Mouse (Mus musculus): Measurements from ENCODE around the gene Khdrbs1.

DNA sequence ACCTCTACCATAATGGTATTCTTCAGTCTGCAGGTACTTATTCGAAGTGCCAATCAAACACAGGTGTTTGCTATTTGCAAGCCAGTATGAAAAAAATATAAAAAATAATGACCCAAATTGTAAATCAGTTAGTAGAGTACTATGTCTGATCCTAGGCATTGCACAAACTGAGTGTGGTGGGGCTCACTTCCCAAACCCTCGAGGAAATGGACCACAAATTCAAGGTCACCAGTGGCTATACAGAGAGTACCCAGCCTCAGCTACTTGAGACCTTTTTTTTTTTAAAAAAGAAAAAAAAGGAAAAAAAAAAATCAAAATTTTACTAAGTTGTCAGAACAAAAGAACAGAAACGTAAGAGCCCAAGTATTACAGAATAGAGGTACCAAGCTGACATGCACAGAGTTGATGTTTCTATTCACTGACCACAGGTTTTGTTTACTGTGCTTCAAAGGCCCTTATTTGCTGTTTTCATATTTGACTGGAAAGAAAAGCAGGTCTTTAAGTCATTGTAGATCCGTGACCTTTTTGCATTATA lies 2.9 kb downstream of the Khdrbs1 start:
- no peak for TF ChIP-seq EP300 (IDR thresholded peaks at IDR 0.05; ENCODE audit: low read length)
- no peak for TF ChIP-seq GABPA (IDR thresholded peaks at IDR 0.05; ENCODE audit: insufficient replicate concordance, low read depth, low read length)
- TF ChIP-seq POLR2A (IDR thresholded peaks at IDR 0.05; ENCODE audit: low read depth, low read length): no peak
- no peak for TF ChIP-seq BHLHE40 (IDR thresholded peaks at IDR 0.05; ENCODE audit: low read depth, low read length)
- TF ChIP-seq RAD21 (IDR thresholded peaks at IDR 0.05; ENCODE audit: low read depth, low read length): no peak
- no peak for TF ChIP-seq CHD2 (IDR thresholded peaks at IDR 0.05; ENCODE audit: low read length)
- no peak for TF ChIP-seq CTCF (conservative IDR thresholded peaks at IDR 0.05 in 1 of 2, IDR thresholded peaks at IDR 0.05 in 1 of 2; ENCODE audit: low read depth in 2 of 2, low read length in 2 of 2)
- TF ChIP-seq ZC3H11A (IDR thresholded peaks at IDR 0.05; ENCODE audit: low read depth, low read length): no peak
- no peak for TF ChIP-seq ELF1 (IDR thresholded peaks at IDR 0.05; ENCODE audit: low read depth, low read length)
- no peak for TF ChIP-seq SMC3 (IDR thresholded peaks at IDR 0.05; ENCODE audit: low read depth, low read length)
- TF ChIP-seq E2F4 (IDR thresholded peaks at IDR 0.05; ENCODE audit: insufficient replicate concordance, low read depth, low read length): no peak
- TF ChIP-seq MYC (IDR thresholded peaks at IDR 0.05; ENCODE audit: low read depth, low read length): no peak
- no peak for TF ChIP-seq TCF12 (IDR thresholded peaks at IDR 0.05; ENCODE audit: low read depth, low read length)
- TF ChIP-seq MAZ (IDR thresholded peaks at IDR 0.05; ENCODE audit: low read depth, low read length): no peak

All from CH12.LX (cell line).